Mouse (Mus musculus) lung, postnatal 0 days (tissue): ENCODE measurements around the gene Tmem259. TPM values are rescaled to one million over a fixed set of nuclear protein-coding genes. Genes with fewer than 3 reads are reported as not detected.
A peak's percentile ranks its signal among the peaks of the same experiment; 100 is the strongest.

Experiments
- ATAC-seq: fragments of 200-750 bp; cut with Nextera tagmentation; 2 replicates; pipeline ENCODE4 v1.8.0; 2017; ENCODE audit warnings: moderate library complexity
- DNase-seq: peaks from one replicate; pipeline ENCODE4 v3.0.0-alpha.2; 2016; ENCODE audit warnings: low spot score
- H3K27ac ChIP-seq: fragments of 300-500 bp; sonication (generic); 2 replicates; pipeline ENCODE4 v1.5.1; 2014; ENCODE audit warnings: antibody characterized with exemption, mild to moderate bottlenecking, low read length, mixed read lengths
- H3K27me3 ChIP-seq: fragments of 300-500 bp; sonication (generic); replicated peaks from 2 replicates; pipeline ENCODE4 v1.6.1; 2014; ENCODE audit warnings: low read length, mixed read lengths; ENCODE audit not compliant: insufficient read depth
- H3K36me3 ChIP-seq: fragments of 300-500 bp; sonication (generic); 2 replicates; pipeline ENCODE4 v1.6.1; 2014; ENCODE audit warnings: low read length, mixed read lengths; ENCODE audit not compliant: insufficient read depth
- H3K4me1 ChIP-seq: fragments of 300-500 bp; sonication (generic); 2 replicates; pipeline ENCODE4 v1.6.1; 2014; ENCODE audit warnings: antibody characterized with exemption, low read depth, low read length, mixed read lengths; ENCODE audit not compliant: insufficient read depth
- H3K4me2 ChIP-seq: fragments of 300-500 bp; sonication (generic); replicated peaks from 2 replicates; pipeline ENCODE4 v1.6.1; 2014; ENCODE audit warnings: low read depth, mild to moderate bottlenecking, low read length, moderate library complexity, mixed read lengths
- H3K4me3 ChIP-seq: fragments of 300-500 bp; sonication (generic); 2 replicates; pipeline ENCODE4 v1.5.1; 2014; ENCODE audit warnings: low read depth, low read length
- H3K9ac ChIP-seq: fragments of 300-500 bp; sonication (generic); replicated peaks from 2 replicates; pipeline ENCODE4 v1.6.1; 2014; ENCODE audit warnings: low read depth, mild to moderate bottlenecking
- H3K9me3 ChIP-seq: fragments of 300-500 bp; sonication (generic); 2 replicates; pipeline ENCODE4 v1.6.1; 2016; ENCODE audit warnings: low read length, mixed read lengths
- CTCF ChIP-seq: IDR thresholded peaks from 2 replicates; pipeline ENCODE4 v1.5.1; 2016; ENCODE audit warnings: antibody characterized with exemption, mild to moderate bottlenecking
- EP300 ChIP-seq: IDR thresholded peaks from 2 replicates; pipeline ENCODE4 v1.6.1; 2016; ENCODE audit warnings: antibody characterized with exemption, mild to moderate bottlenecking, control low read depth
- WGBS: fragments of 180-500 bp; shearing (Covaris S2); extraction: QIAGEN DNeasy Blood & Tissue Kit; methylation state at CpG from one replicate; pipeline ENCODE4 v1.1.7; 2014; 5-methylcytosine and 5-hydroxymethylcytosine counted together
- polyA plus RNA-seq: library from polyadenylated mRNA; unstranded; fragments of >200 nt; fragmentation: Nextera tagmentation; extraction: Ambion mirVana; gene quantifications from 2 replicates; pipeline ENCODE4 v1.2.1, GENCODE M21; 2015

Tmem259 gene
- polyA plus RNA-seq, 1 experiment from 2014 or later = 27.6 TPM

- H3K4me3 ChIP-seq = no peak overlapping the region
- 78% methylated on average over 11 of the region's 11 CpGs for WGBS
- H3K27ac ChIP-seq = peak overlapping the region; percentile 89
- no peaks in the 10 kb centered on the region for H3K27me3 ChIP-seq
- no peaks in the 10 kb centered on the region for H3K9me3 ChIP-seq
- DNase-seq (no peak), ATAC-seq (no peak)
- H3K4me1 ChIP-seq = peaks cover 48% of the 10 kb centered on the region
- no peak overlapping the region for H3K9ac ChIP-seq
- peak overlapping the region; percentile 50 for H3K4me2 ChIP-seq
- H3K36me3 ChIP-seq = no peaks in the 10 kb centered on the region
- no peak for TF ChIP-seq EP300
- TF ChIP-seq CTCF = no peak
Observed at GRCm38 (mm10) chr10:79937775-79938526, 46.2 kb downstream of the Tmem259 start.

- H3K36me3 ChIP-seq = no peaks in the 10 kb centered on the region
- ATAC-seq = peak; percentile 74
- TF ChIP-seq EP300 (peak; percentile 56; the same call in 1 of the 2 replicates), CTCF (no peak)
- H3K9ac ChIP-seq = no peak overlapping the region
- peak overlapping the region; percentile 89 for H3K27ac ChIP-seq
- no peaks in the 10 kb centered on the region for H3K27me3 ChIP-seq
- H3K4me3 ChIP-seq = peak overlapping the region; percentile 10; the same call in 1 of the 2 replicates
- H3K4me1 ChIP-seq = peaks cover 58% of the 10 kb centered on the region
- 8% methylated on average over 26 of the region's 27 CpGs for WGBS
- no peaks in the 10 kb centered on the region for H3K9me3 ChIP-seq
- peak; percentile 93 for DNase-seq
- H3K4me2 ChIP-seq = peak overlapping the region; percentile 50
Observed at GRCm38 (mm10) chr10:79936911-79937441, 47.2 kb downstream of the Tmem259 start.

GRCm38 (mm10) chr10:79936284-79936910, 47.7 kb downstream of the Tmem259 start:
- Histone ChIP-seq H3K27me3 (no peaks in the 10 kb centered on the region), H3K36me3 (peaks cover 3% of the 10 kb centered on the region; the same call in 1 of the 2 replicates), H3K27ac (peak overlapping the region; percentile 89), H3K9me3 (no peaks in the 10 kb centered on the region), H3K9ac (no peak overlapping the region), H3K4me1 (peaks cover 59% of the 10 kb centered on the region), H3K4me2 (peak overlapping the region; percentile 50), H3K4me3 (peak overlapping the region; percentile 10; the same call in 1 of the 2 replicates)
- ATAC-seq = no peak
- peak; percentile 62 for DNase-seq
- 18% methylated on average over 10 of the region's 10 CpGs for WGBS
- 0 out of 2 replicates have a peak, but pooled peaks have one; percentile 21 for TF ChIP-seq CTCF
- no peak; the same call in 1 of the 2 replicates for TF ChIP-seq EP300

GRCm38 (mm10) chr10:79934794-79935569, 49.1 kb downstream of the Tmem259 start:
- Histone ChIP-seq H3K36me3 (peaks cover 12% of the 10 kb centered on the region; the same call in 1 of the 2 replicates), H3K4me1 (peaks cover 59% of the 10 kb centered on the region), H3K4me3 (no peak overlapping the region), H3K4me2 (no peak overlapping the region), H3K9me3 (no peaks in the 10 kb centered on the region), H3K27ac (peak overlapping the region; percentile 65), H3K27me3 (no peaks in the 10 kb centered on the region), H3K9ac (no peak overlapping the region)
- TF ChIP-seq EP300 (no peak), CTCF (no peak)
- ATAC-seq (no peak), DNase-seq (no peak)
- WGBS = 84% methylated on average over 16 of the region's 16 CpGs

GRCm38 (mm10) chr10:79934272-79934721, 49.8 kb downstream of the Tmem259 start:
- ATAC-seq (peak; percentile 84), DNase-seq (peak; percentile 95)
- TF ChIP-seq EP300 (peak; percentile 98), CTCF (no peak; the same call in 1 of the 2 replicates)
- peak overlapping the region; percentile 65 for H3K27ac ChIP-seq
- WGBS = 4% methylated on average over 13 of the region's 13 CpGs
- H3K9me3 ChIP-seq = no peaks in the 10 kb centered on the region
- no peak overlapping the region for H3K9ac ChIP-seq
- peaks cover 62% of the 10 kb centered on the region for H3K4me1 ChIP-seq
- H3K4me2 ChIP-seq = no peak overlapping the region
- no peaks in the 10 kb centered on the region for H3K27me3 ChIP-seq
- H3K4me3 ChIP-seq = no peak overlapping the region
- H3K36me3 ChIP-seq = peaks cover 12% of the 10 kb centered on the region; the same call in 1 of the 2 replicates
